Mouse (Mus musculus) heart, adult 2 months (tissue): ENCODE data around the gene Dtymk.

ENCODE experiments used
- CTCF ChIP-seq: fragments of 200-600 bp; IDR thresholded peaks from 2 replicates; pipeline ENCODE4 v1.8.1; 2022; ENCODE audit warnings: antibody characterized with exemption, mild to moderate bottlenecking, moderate library complexity
- EP300 ChIP-seq: fragments of 200-500 bp; IDR thresholded peaks from 2 replicates; pipeline ENCODE4 v1.6.1; 2011; ENCODE audit warnings: low read depth, low read length, control low read depth; ENCODE audit not compliant: insufficient read depth
- POLR2A ChIP-seq: fragments of 200-500 bp; IDR thresholded peaks from 2 replicates; pipeline ENCODE4 v1.6.1; 2011; ENCODE audit warnings: mild to moderate bottlenecking, low read depth, low read length, control low read depth; ENCODE audit not compliant: insufficient read depth

DNA sequence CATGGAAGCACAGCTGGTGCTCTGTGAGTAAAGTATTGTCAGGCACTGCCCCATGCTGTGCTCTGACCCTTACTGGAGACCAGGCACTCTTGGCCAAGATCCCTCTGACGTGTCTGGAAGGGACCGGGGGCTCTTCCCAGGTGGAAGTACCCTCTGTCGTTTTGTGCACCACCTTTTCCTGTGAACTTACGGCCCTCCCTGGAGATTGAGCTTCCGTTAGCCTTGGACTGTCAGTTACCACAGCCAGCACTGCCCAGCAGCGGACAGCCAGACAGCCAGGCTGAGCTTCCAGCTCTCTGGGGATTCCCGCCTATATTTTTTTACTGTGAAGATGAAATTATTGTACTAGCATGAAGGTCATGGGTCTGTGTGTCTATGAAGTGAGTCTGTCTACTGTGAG lies 17.0 kb upstream of the Dtymk start:
- TF ChIP-seq POLR2A, result no peak
- TF ChIP-seq CTCF, result no peak
- no peak for TF ChIP-seq EP300
